Mouse (Mus musculus): ENCODE results near the gene Rhod. TPM values are rescaled to one million over a fixed set of nuclear protein-coding genes. Genes with fewer than 3 reads are reported as not detected.
A peak's percentile ranks its signal among the peaks of the same experiment; 100 is the strongest.
"Not testable (repeated sequence)": the region's sequence is repeated elsewhere in the genome, so short reads cannot be mapped to it uniquely, and the experiment has no call there.

Rhod gene
- polyA plus RNA-seq, 1 experiment from 2014 or later: 6.4 TPM

DNA sequence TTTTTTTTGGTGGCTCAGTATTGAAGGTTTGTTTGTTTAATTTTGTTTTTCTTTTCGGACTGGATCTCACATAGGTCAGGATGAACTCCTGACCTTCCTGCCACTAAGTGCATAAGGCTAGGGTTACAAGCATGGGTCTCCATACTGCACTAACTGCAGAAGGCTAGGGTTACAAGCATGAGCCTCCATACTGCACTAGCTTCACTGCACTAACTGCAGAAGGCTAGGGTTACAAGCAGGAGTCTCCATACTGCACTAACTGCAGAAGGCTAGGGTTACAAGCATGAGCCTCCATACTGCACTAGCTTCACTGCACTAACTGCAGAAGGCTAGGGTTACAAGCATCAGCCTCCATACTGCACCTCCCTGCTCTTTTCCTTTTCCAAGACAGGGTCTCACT lies 14.8 kb upstream of the Rhod start:
- WGBS: 72% methylated on average over 1 of the region's 1 CpGs
- not testable (repeated sequence) for H3K9ac ChIP-seq (ENCODE audit: low read depth, low read length); H3K27me3 ChIP-seq (replicated peaks; ENCODE audit: control insufficient read depth, insufficient read depth, low read length); H3K4me2 ChIP-seq (ENCODE audit: low read length); H3K4me3 ChIP-seq (ENCODE audit: low read length); H3K4me1 ChIP-seq (ENCODE audit: control insufficient read depth, insufficient read depth, low read depth, low read length); H3K36me3 ChIP-seq (ENCODE audit: control insufficient read depth, insufficient read depth, low read length); H3K27ac ChIP-seq (ENCODE audit: low read depth, low read length); H3K9me3 ChIP-seq (ENCODE audit: control insufficient read depth, low read length); ATAC-seq

DNA sequence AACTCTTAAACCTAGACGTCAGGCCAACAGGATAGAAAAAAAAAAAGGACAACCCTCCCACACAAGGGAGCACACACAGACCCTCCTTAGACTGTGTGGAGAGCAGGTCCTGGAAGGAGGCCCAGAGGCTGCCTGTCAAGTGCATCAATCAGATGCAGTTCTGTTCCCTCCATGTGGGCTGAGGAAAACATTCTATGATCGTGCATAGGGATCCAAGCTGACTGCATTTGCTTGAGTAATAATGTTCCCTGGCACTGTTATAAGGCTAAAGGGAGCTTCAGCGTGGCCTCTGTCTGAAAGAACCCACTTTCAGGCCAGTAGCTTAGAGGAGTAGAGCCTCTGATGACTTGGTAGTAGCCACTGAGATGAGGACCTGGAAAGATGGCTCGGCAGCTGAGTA lies 13.3 kb upstream of the Rhod start:
- Histone ChIP-seq H3K9me3 (ENCODE audit: control insufficient read depth, low read length) (no peaks in the 10 kb centered on the region), H3K9ac (ENCODE audit: low read depth, low read length) (no peak overlapping the region), H3K36me3 (ENCODE audit: control insufficient read depth, insufficient read depth, low read length) (no peaks in the 10 kb centered on the region), H3K27ac (ENCODE audit: low read depth, low read length) (no peak overlapping the region), H3K4me1 (ENCODE audit: control insufficient read depth, insufficient read depth, low read depth, low read length) (0 out of 2 replicates have a peak, but pooled peaks cover 3% of the 10 kb centered on the region), H3K4me2 (ENCODE audit: low read length) (no peak overlapping the region), H3K4me3 (ENCODE audit: low read length) (no peak overlapping the region), H3K27me3 (replicated peaks; ENCODE audit: control insufficient read depth, insufficient read depth, low read length) (no peaks in the 10 kb centered on the region)
- WGBS: 39% methylated on average over 4 of the region's 4 CpGs
- ATAC-seq: no peak

DNA sequence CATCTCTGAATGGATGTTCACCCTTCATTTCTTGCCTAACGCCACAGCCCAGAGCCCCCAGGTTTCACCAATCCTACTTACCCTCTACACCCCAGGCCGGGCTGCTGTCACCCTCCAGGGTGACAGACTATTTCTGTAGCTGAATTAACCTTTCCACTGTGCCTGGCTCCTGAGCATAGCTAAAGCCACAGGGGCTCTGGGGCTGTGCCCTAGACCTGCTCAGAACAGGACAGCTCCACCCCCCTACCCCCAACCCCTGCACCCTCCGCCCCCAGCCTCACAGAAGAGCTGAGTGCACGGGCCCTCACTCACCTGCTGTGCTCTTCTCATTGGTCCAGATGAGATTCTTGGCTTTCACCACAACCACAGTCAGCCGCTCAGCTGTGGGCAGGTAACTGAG lies 12.7 kb upstream of the Rhod start:
- ATAC-seq: no peak
- WGBS: 15% methylated on average over 5 of the region's 5 CpGs
- Histone ChIP-seq H3K4me2 (ENCODE audit: low read length) (no peak overlapping the region), H3K9me3 (ENCODE audit: control insufficient read depth, low read length) (no peaks in the 10 kb centered on the region), H3K27me3 (replicated peaks; ENCODE audit: control insufficient read depth, insufficient read depth, low read length) (no peaks in the 10 kb centered on the region), H3K4me1 (ENCODE audit: control insufficient read depth, insufficient read depth, low read depth, low read length) (0 out of 2 replicates have a peak, but pooled peaks cover 3% of the 10 kb centered on the region), H3K27ac (ENCODE audit: low read depth, low read length) (no peak overlapping the region), H3K36me3 (ENCODE audit: control insufficient read depth, insufficient read depth, low read length) (no peaks in the 10 kb centered on the region), H3K9ac (ENCODE audit: low read depth, low read length) (no peak overlapping the region), H3K4me3 (ENCODE audit: low read length) (no peak overlapping the region)

DNA sequence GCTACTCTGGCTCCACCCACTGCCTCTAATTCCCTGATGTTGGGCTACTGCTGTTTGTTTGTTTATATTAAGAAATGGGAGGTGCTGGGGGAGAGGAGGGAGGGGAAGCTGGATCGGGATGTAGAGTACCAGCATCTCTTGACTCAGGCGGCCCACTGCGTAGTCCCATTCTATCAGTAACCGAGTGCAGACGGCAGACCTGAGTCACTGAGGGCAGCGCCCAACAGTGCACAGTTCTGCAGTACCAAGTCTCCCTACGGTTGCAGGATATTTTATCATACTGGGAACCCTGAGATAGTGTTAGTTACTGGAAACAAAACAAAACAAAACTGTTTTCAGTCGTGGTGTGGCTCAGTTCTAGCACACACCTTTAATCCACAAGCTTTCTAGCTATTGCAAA lies 11.9 kb upstream of the Rhod start:
- 61% methylated on average over 8 of the region's 8 CpGs for WGBS
- H3K27ac ChIP-seq (ENCODE audit: low read depth, low read length): no peak overlapping the region
- no peak for ATAC-seq

DNA sequence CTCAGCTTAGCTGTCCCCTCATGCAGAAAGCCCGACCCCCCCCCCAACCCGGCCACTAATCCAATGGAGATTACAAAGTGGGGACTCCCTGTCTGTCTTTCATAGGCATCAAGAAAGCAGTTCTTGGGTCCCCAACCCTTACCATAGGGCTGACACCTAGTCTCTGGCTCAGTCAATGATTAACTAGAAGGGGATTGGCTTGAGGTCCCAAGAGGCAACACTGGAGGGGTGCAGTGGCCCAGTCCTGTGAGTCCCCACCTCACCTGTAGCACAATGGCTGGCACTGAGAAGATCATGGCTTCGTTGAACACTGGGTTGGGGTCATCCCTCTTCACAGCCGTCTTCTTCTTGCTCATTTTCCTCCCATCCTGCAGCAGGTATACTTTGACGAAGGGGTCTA lies 11.4 kb upstream of the Rhod start:
- Histone ChIP-seq H3K27me3 (replicated peaks; ENCODE audit: control insufficient read depth, insufficient read depth, low read length) (no peaks in the 10 kb centered on the region), H3K4me3 (ENCODE audit: low read length) (no peak overlapping the region), H3K9me3 (ENCODE audit: control insufficient read depth, low read length) (no peaks in the 10 kb centered on the region), H3K9ac (ENCODE audit: low read depth, low read length) (no peak overlapping the region), H3K4me2 (ENCODE audit: low read length) (no peak overlapping the region), H3K36me3 (ENCODE audit: control insufficient read depth, insufficient read depth, low read length) (no peaks in the 10 kb centered on the region), H3K27ac (ENCODE audit: low read depth, low read length) (no peak overlapping the region), H3K4me1 (ENCODE audit: control insufficient read depth, insufficient read depth, low read depth, low read length) (0 out of 2 replicates have a peak, but pooled peaks cover 3% of the 10 kb centered on the region)
- ATAC-seq: no peak
- WGBS: 68% methylated on average over 5 of the region's 5 CpGs

More for the DNA sequence above, 11.9 kb upstream of the Rhod start:
- no peaks in the 10 kb centered on the region for H3K9me3 ChIP-seq (ENCODE audit: control insufficient read depth, low read length)
- H3K9ac ChIP-seq (ENCODE audit: low read depth, low read length): no peak overlapping the region
- no peak overlapping the region for H3K4me3 ChIP-seq (ENCODE audit: low read length)
- H3K4me1 ChIP-seq (ENCODE audit: control insufficient read depth, insufficient read depth, low read depth, low read length): 0 out of 2 replicates have a peak, but pooled peaks cover 3% of the 10 kb centered on the region
- H3K27me3 ChIP-seq (replicated peaks; ENCODE audit: control insufficient read depth, insufficient read depth, low read length): no peaks in the 10 kb centered on the region
- no peaks in the 10 kb centered on the region for H3K36me3 ChIP-seq (ENCODE audit: control insufficient read depth, insufficient read depth, low read length)
- no peak overlapping the region for H3K4me2 ChIP-seq (ENCODE audit: low read length)

DNA sequence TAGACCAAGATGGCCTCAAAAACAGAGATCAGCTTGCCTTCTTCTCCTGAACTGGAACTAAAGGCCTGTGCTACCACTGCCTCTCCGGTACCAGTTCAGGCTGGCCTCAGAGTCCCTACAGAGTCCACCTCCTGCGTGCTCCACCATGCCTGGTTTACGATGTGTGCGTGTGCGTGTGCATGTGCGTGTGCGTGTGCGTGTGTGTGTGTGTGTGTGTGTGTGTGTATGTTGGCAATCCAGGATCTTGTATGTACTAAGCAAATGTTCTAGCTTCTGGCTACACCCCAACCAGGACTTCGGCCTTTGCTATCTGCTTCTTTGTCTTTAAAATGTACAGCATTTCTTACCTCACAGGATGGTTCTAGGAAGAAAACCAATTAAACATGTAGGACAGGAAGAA lies 10.0 kb upstream of the Rhod start:
- 97% methylated on average over 9 of the region's 9 CpGs for WGBS
- ATAC-seq: no peak

DNA sequence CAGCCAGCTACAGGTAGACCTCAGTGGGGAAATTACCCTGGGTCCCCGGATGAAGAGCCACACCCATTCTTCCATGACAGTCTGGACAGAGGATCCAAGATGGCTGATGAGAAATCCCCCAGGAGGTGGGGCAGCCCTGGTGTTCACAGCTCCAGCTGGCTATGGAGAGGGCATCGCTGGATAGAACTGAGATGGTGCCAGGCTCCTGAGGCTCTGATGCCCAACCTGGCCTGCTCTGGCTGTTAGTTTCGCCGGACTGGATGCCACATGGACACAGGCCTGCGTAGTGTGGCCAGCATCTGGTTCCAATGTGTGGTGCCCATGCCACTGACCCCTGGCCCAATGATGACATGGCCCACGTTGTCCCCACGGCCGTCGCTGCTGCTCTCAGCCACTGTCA lies 8.2 kb upstream of the Rhod start:
- Histone ChIP-seq H3K4me1 (ENCODE audit: control insufficient read depth, insufficient read depth, low read depth, low read length) (0 out of 2 replicates have a peak, but pooled peaks cover 3% of the 10 kb centered on the region), H3K27me3 (replicated peaks; ENCODE audit: control insufficient read depth, insufficient read depth, low read length) (no peaks in the 10 kb centered on the region), H3K36me3 (ENCODE audit: control insufficient read depth, insufficient read depth, low read length) (no peaks in the 10 kb centered on the region), H3K4me3 (ENCODE audit: low read length) (no peak overlapping the region), H3K9ac (ENCODE audit: low read depth, low read length) (no peak overlapping the region), H3K9me3 (ENCODE audit: control insufficient read depth, low read length) (no peaks in the 10 kb centered on the region), H3K4me2 (ENCODE audit: low read length) (no peak overlapping the region), H3K27ac (ENCODE audit: low read depth, low read length) (no peak overlapping the region)
- 89% methylated on average over 9 of the region's 9 CpGs for WGBS
- ATAC-seq: no peak

More for the DNA sequence above, 10.0 kb upstream of the Rhod start:
- H3K9me3 ChIP-seq (ENCODE audit: control insufficient read depth, low read length): no peaks in the 10 kb centered on the region
- H3K9ac ChIP-seq (ENCODE audit: low read depth, low read length): no peak overlapping the region
- no peaks in the 10 kb centered on the region for H3K36me3 ChIP-seq (ENCODE audit: control insufficient read depth, insufficient read depth, low read length)
- 0 out of 2 replicates have a peak, but pooled peaks cover 3% of the 10 kb centered on the region for H3K4me1 ChIP-seq (ENCODE audit: control insufficient read depth, insufficient read depth, low read depth, low read length)
- H3K4me3 ChIP-seq (ENCODE audit: low read length): no peak overlapping the region
- no peak overlapping the region for H3K27ac ChIP-seq (ENCODE audit: low read depth, low read length)
- no peak overlapping the region for H3K4me2 ChIP-seq (ENCODE audit: low read length)
- H3K27me3 ChIP-seq (replicated peaks; ENCODE audit: control insufficient read depth, insufficient read depth, low read length): no peaks in the 10 kb centered on the region

DNA sequence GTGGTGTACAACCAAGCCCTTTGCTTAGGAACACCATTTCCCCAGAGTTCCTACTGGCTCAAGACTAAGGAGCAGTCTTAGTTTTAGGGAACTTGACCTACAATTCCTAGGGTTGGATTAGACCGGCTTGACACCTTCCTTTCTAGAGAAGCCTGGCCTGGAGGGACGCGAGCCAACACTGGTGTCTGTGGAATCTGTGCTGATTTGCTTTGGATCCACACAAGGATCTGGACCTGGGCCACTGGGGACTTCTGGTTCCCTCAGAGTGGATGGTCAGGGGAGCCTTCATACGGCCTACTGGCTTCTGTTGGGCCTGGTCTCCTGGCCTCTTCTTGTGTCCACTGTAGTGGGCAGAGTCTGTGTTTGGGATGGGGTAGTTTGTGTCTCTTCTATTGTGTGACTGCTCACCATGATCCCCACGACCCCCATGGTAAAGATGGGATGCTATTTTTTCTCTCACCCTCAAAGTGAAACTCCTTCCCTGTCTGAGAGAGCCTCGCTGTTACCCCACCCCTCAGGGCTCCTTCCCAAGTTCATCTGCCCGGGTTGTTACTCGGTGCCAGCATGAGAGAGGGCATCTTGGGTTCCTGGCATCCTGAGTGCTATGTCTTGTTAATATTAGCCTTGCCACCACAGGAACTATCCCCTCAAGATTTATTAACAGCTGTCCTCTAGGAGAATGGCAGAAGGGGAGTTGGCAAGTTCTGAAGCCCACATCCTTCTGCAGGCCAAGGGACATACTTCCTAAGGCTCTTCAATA lies 7.6 kb upstream of the Rhod start:
- Histone ChIP-seq H3K4me3 (ENCODE audit: low read length) (no peak overlapping the region), H3K27me3 (replicated peaks; ENCODE audit: control insufficient read depth, insufficient read depth, low read length) (no peaks in the 10 kb centered on the region), H3K4me2 (ENCODE audit: low read length) (no peak overlapping the region), H3K36me3 (ENCODE audit: control insufficient read depth, insufficient read depth, low read length) (no peaks in the 10 kb centered on the region), H3K4me1 (ENCODE audit: control insufficient read depth, insufficient read depth, low read depth, low read length) (no peaks in the 10 kb centered on the region), H3K9ac (ENCODE audit: low read depth, low read length) (no peak overlapping the region), H3K9me3 (ENCODE audit: control insufficient read depth, low read length) (no peaks in the 10 kb centered on the region), H3K27ac (ENCODE audit: low read depth, low read length) (no peak overlapping the region)
- ATAC-seq: no peak
- WGBS: 87% methylated on average over 8 of the region's 8 CpGs

DNA sequence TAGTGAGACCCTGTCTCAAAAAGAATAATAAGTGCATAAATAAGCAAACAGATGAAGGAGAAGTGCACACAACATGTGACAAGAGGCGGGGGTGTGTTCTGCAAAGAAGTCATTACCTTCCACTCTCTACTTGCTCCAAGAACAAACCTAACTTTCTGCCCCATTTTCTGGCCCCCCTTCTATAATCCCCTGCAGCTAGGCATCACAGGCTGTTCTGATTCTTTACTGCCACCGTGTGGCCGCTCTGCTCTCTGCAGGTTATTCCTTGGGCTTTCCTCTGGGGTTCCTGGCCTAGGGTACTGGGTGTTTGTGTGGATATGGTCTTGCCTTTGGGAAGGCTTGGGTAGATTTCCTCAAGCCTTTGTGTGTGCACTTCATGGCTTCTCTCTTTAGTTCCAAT lies 3.2 kb upstream of the Rhod start:
- peak; percentile 50 for ATAC-seq
- 15% methylated on average over 3 of the region's 3 CpGs for WGBS

More for the DNA sequence above, 3.2 kb upstream of the Rhod start:
- Histone ChIP-seq H3K36me3 (ENCODE audit: control insufficient read depth, insufficient read depth, low read length) (no peaks in the 10 kb centered on the region), H3K27ac (ENCODE audit: low read depth, low read length) (no peak overlapping the region), H3K9me3 (ENCODE audit: control insufficient read depth, low read length) (no peaks in the 10 kb centered on the region), H3K27me3 (replicated peaks; ENCODE audit: control insufficient read depth, insufficient read depth, low read length) (peaks cover 12% of the 10 kb centered on the region), H3K4me3 (ENCODE audit: low read length) (no peak overlapping the region), H3K9ac (ENCODE audit: low read depth, low read length) (no peak overlapping the region), H3K4me1 (ENCODE audit: control insufficient read depth, insufficient read depth, low read depth, low read length) (peaks cover 13% of the 10 kb centered on the region), H3K4me2 (ENCODE audit: low read length) (no peak overlapping the region)
